Mouse (Mus musculus) forelimb bud, embryonic 11.5 days (tissue): ENCODE measurements around the gene Pou3f3.

Experiments
- DNase-seq: peaks from one replicate; pipeline ENCODE4 v3.0.0-alpha.2; 2012; ENCODE audit warnings: low read depth, low spot score

Gene Pou3f3

GRCm38 (mm10) chr1:42694665-42695577, 647 bp upstream of the Pou3f3 start:
- no peak for DNase-seq

- no peak for DNase-seq
Measured at GRCm38 (mm10) chr1:42696371-42697031, 933 bp downstream of the Pou3f3 start.

GRCm38 (mm10) chr1:42697321-42697755, 1.8 kb downstream of the Pou3f3 start:
- DNase-seq, result no peak

GRCm38 (mm10) chr1:42697756-42698583, 2.4 kb downstream of the Pou3f3 start:
- no peak for DNase-seq

- no peak for DNase-seq
Measured at GRCm38 (mm10) chr1:42698584-42699333, 3.2 kb downstream of the Pou3f3 start.

GRCm38 (mm10) chr1:42699471-42699871, 3.9 kb downstream of the Pou3f3 start:
- DNase-seq, result no peak

GRCm38 (mm10) chr1:42700171-42700570, 4.6 kb downstream of the Pou3f3 start:
- no peak for DNase-seq

- no peak for DNase-seq
Measured at GRCm38 (mm10) chr1:42700815-42701214, 5.2 kb downstream of the Pou3f3 start.

GRCm38 (mm10) chr1:42701833-42702611, 6.5 kb downstream of the Pou3f3 start:
- no peak for DNase-seq

GRCm38 (mm10) chr1:42702984-42703383, 7.4 kb downstream of the Pou3f3 start:
- no peak for DNase-seq

GRCm38 (mm10) chr1:42703424-42703823, 7.9 kb downstream of the Pou3f3 start:
- no peak for DNase-seq

- DNase-seq, result no peak
Measured at GRCm38 (mm10) chr1:42703851-42704613, 8.5 kb downstream of the Pou3f3 start.

GRCm38 (mm10) chr1:42704981-42705810, 9.6 kb downstream of the Pou3f3 start:
- no peak for DNase-seq

- DNase-seq, result no peak
Measured at GRCm38 (mm10) chr1:42705811-42706160, 10.2 kb downstream of the Pou3f3 start.

- no peak for DNase-seq
Measured at GRCm38 (mm10) chr1:42707196-42707595, 11.6 kb downstream of the Pou3f3 start.

- no peak for DNase-seq
Measured at GRCm38 (mm10) chr1:42707611-42708130, 12.1 kb downstream of the Pou3f3 start.

GRCm38 (mm10) chr1:42709024-42709423, 13.5 kb downstream of the Pou3f3 start:
- no peak for DNase-seq

GRCm38 (mm10) chr1:42709431-42710160, 14.0 kb downstream of the Pou3f3 start:
- DNase-seq, result no peak
